Mouse (Mus musculus) stomach, postnatal 0 days (tissue): Measurements from ENCODE around the gene Cxcr1. TPM values are rescaled to one million over a fixed set of nuclear protein-coding genes. Genes with fewer than 3 reads are reported as not detected.
"Not testable (repeated sequence)": the region's sequence is repeated elsewhere in the genome, so short reads cannot be mapped to it uniquely, and the experiment has no call there.

ENCODE experiments used
- ATAC-seq: fragments of 200-750 bp; cut with Nextera tagmentation; 2 replicates; pipeline ENCODE4 v1.8.0; 2017; ENCODE audit not compliant: low FRiP score, low TSS enrichment
- DNase-seq: peaks from one replicate; pipeline ENCODE4 v3.0.0-alpha.2; 2016; ENCODE audit warnings: low spot score
- H3K27ac ChIP-seq: fragments of 300-500 bp; sonication (generic); replicated peaks from 2 replicates; pipeline ENCODE4 v1.5.1; 2014; ENCODE audit warnings: mild to moderate bottlenecking, control low read depth
- H3K27me3 ChIP-seq: fragments of 300-500 bp; sonication (generic); 2 replicates; pipeline ENCODE4 v1.6.1; 2014; ENCODE audit warnings: low read length; ENCODE audit not compliant: control insufficient read depth, insufficient read depth
- H3K36me3 ChIP-seq: fragments of 300-500 bp; sonication (generic); 2 replicates; pipeline ENCODE4 v1.6.1; 2014; ENCODE audit warnings: low read length, mixed read lengths; ENCODE audit not compliant: control insufficient read depth, insufficient read depth
- H3K4me1 ChIP-seq: fragments of 300-500 bp; sonication (generic); replicated peaks from 2 replicates; pipeline ENCODE4 v1.6.1; 2014; ENCODE audit warnings: antibody characterized with exemption; ENCODE audit not compliant: control insufficient read depth, insufficient read depth
- H3K4me2 ChIP-seq: fragments of 300-500 bp; sonication (generic); replicated peaks from 2 replicates; pipeline ENCODE4 v1.6.1; 2014; ENCODE audit warnings: low read depth, mild to moderate bottlenecking, control low read depth, moderate library complexity
- H3K4me3 ChIP-seq: fragments of 300-500 bp; sonication (generic); 2 replicates; pipeline ENCODE4 v1.5.1; 2014; ENCODE audit warnings: low read depth, low read length, control low read depth
- H3K9ac ChIP-seq: fragments of 300-500 bp; sonication (generic); 2 replicates; pipeline ENCODE4 v1.6.1; 2014; ENCODE audit warnings: mild to moderate bottlenecking, low read length, control low read depth, mixed read lengths
- H3K9me3 ChIP-seq: fragments of 300-500 bp; sonication (generic); 2 replicates; pipeline ENCODE4 v1.6.1; 2016; ENCODE audit warnings: low read length; ENCODE audit not compliant: control insufficient read depth
- CTCF ChIP-seq: IDR thresholded peaks from 2 replicates; pipeline ENCODE4 v1.5.1; 2016; ENCODE audit warnings: antibody characterized with exemption, low read depth, mild to moderate bottlenecking, moderate library complexity
- EP300 ChIP-seq: optimal IDR thresholded peaks from 2 replicates; pipeline ENCODE3; 2016; ENCODE audit warnings: antibody characterized with exemption
- WGBS: fragments of 180-500 bp; shearing (Covaris S2); extraction: QIAGEN DNeasy Blood & Tissue Kit; methylation state at CpG from one replicate; pipeline ENCODE4 v1.1.7; 2014; 5-methylcytosine and 5-hydroxymethylcytosine counted together
- polyA plus RNA-seq: library from polyadenylated mRNA; unstranded; fragments of >200 nt; fragmentation: Nextera tagmentation; extraction: Ambion mirVana; gene quantifications from 2 replicates; pipeline ENCODE4 v1.2.1, GENCODE M21; 2015

Cxcr1 gene
- polyA plus RNA-seq, 1 experiment from 2014 or later: 0.08 TPM

- Histone ChIP-seq H3K4me2 (no peak overlapping the region), H3K4me3 (no peak overlapping the region), H3K4me1 (no peaks in the 10 kb centered on the region), H3K9me3 (no peaks in the 10 kb centered on the region), H3K36me3 (no peaks in the 10 kb centered on the region), H3K27me3 (no peaks in the 10 kb centered on the region), H3K9ac (no peak overlapping the region), H3K27ac (no peak overlapping the region)
- DNase-seq (no peak), ATAC-seq (no peak)
- no peak for TF ChIP-seq EP300
- no peak for TF ChIP-seq CTCF
- 48% methylated on average over 4 of the region's 4 CpGs for WGBS
Observed at GRCm38 (mm10) chr1:74175731-74176130, 18.7 kb downstream of the Cxcr1 start.

GRCm38 (mm10) chr1:74172722-74173121 is 21.7 kb downstream of the Cxcr1 start:
- no peak overlapping the region for H3K27ac ChIP-seq
- DNase-seq (no peak), ATAC-seq (no peak)
- H3K9ac ChIP-seq: no peak overlapping the region
- H3K4me1 ChIP-seq: no peaks in the 10 kb centered on the region
- no peak overlapping the region for H3K4me2 ChIP-seq
- H3K4me3 ChIP-seq: no peak overlapping the region
- WGBS: 73% methylated on average over 3 of the region's 3 CpGs
- no peak for TF ChIP-seq CTCF
- TF ChIP-seq EP300: no peak
- no peaks in the 10 kb centered on the region for H3K27me3 ChIP-seq
- no peaks in the 10 kb centered on the region for H3K9me3 ChIP-seq
- H3K36me3 ChIP-seq: no peaks in the 10 kb centered on the region

- Histone ChIP-seq H3K36me3 (no peaks in the 10 kb centered on the region), H3K27me3 (no peaks in the 10 kb centered on the region), H3K4me3 (no peak overlapping the region), H3K4me1 (no peaks in the 10 kb centered on the region), H3K27ac (no peak overlapping the region), H3K4me2 (no peak overlapping the region), H3K9ac (no peak overlapping the region), H3K9me3 (no peaks in the 10 kb centered on the region)
- WGBS: 87% methylated on average over 3 of the region's 3 CpGs
- no peak for TF ChIP-seq EP300
- no peak for TF ChIP-seq CTCF
- ATAC-seq (no peak), DNase-seq (no peak)
Observed at GRCm38 (mm10) chr1:74169721-74170120, 24.7 kb downstream of the Cxcr1 start.

- Histone ChIP-seq H3K9me3 (no peaks in the 10 kb centered on the region), H3K9ac (no peak overlapping the region), H3K27ac (no peak overlapping the region), H3K27me3 (no peaks in the 10 kb centered on the region), H3K36me3 (no peaks in the 10 kb centered on the region), H3K4me1 (no peaks in the 10 kb centered on the region), H3K4me2 (no peak overlapping the region), H3K4me3 (no peak overlapping the region)
- TF ChIP-seq CTCF: no peak
- no peak for TF ChIP-seq EP300
- DNase-seq: no peak
- no peak for ATAC-seq
- WGBS: 80% methylated on average over 5 of the region's 5 CpGs
Observed at GRCm38 (mm10) chr1:74167136-74167535, 27.3 kb downstream of the Cxcr1 start.

GRCm38 (mm10) chr1:74160036-74160435 is 34.4 kb downstream of the Cxcr1 start:
- DNase-seq (no peak), ATAC-seq (no peak)
- H3K9me3 ChIP-seq: no peaks in the 10 kb centered on the region
- no peak overlapping the region for H3K4me2 ChIP-seq
- no peaks in the 10 kb centered on the region for H3K36me3 ChIP-seq
- no peak overlapping the region for H3K9ac ChIP-seq
- H3K4me1 ChIP-seq: no peaks in the 10 kb centered on the region
- H3K27me3 ChIP-seq: no peaks in the 10 kb centered on the region
- 53% methylated on average over 2 of the region's 2 CpGs for WGBS
- H3K4me3 ChIP-seq: no peak overlapping the region
- no peak overlapping the region for H3K27ac ChIP-seq
- TF ChIP-seq EP300 (no peak), CTCF (no peak)

- not testable (repeated sequence) for H3K9ac ChIP-seq, H3K36me3 ChIP-seq, H3K4me3 ChIP-seq, ATAC-seq, H3K27ac ChIP-seq, H3K27me3 ChIP-seq, H3K4me1 ChIP-seq, H3K4me2 ChIP-seq, DNase-seq, H3K9me3 ChIP-seq
- WGBS: 80% methylated on average over 4 of the region's 5 CpGs
Observed at GRCm38 (mm10) chr1:74159613-74160012, 34.8 kb downstream of the Cxcr1 start.
